Mouse (Mus musculus) forebrain, postnatal 0 days (tissue): ENCODE measurements at regions not wholly inside any gene's neighbourhood (a gene's known extent, or its start where the extent isn't known, plus 50 kb on each side); places are given as distances from the start of the nearest gene placed in this dataset.
"Not testable (repeated sequence)": the region's sequence is repeated elsewhere in the genome, so short reads cannot be mapped to it uniquely, and the experiment has no call there.

ENCODE experiments used
- ATAC-seq: fragments of 200-750 bp; cut with Nextera tagmentation; 2 replicates; pipeline ENCODE4 v1.8.0; 2017; ENCODE audit warnings: mild to moderate bottlenecking, moderate library complexity
- DNase-seq: peaks from one replicate; pipeline ENCODE4 v3.0.0-alpha.2; 2015
- H3K27ac ChIP-seq: fragments of 300-500 bp; sonication (generic); 2 replicates; pipeline ENCODE4 v1.5.1; 2014; ENCODE audit warnings: low read depth, mild to moderate bottlenecking, antibody characterized with exemption, low read length, moderate library complexity, mixed read lengths
- H3K27me3 ChIP-seq: fragments of 300-500 bp; sonication (generic); 2 replicates; pipeline ENCODE4 v1.6.1; 2014; ENCODE audit warnings: mild to moderate bottlenecking, low read length, mixed read lengths; ENCODE audit not compliant: insufficient read depth
- H3K36me3 ChIP-seq: fragments of 300-500 bp; sonication (generic); 2 replicates; pipeline ENCODE4 v1.6.1; 2014; ENCODE audit warnings: mild to moderate bottlenecking, moderate library complexity; ENCODE audit not compliant: insufficient read depth
- H3K4me1 ChIP-seq: fragments of 300-500 bp; sonication (generic); 2 replicates; pipeline ENCODE4 v1.6.1; 2014; ENCODE audit warnings: antibody characterized with exemption; ENCODE audit not compliant: insufficient read depth
- H3K4me2 ChIP-seq: fragments of 300-500 bp; sonication (generic); 2 replicates; pipeline ENCODE4 v1.6.1; 2014; ENCODE audit warnings: low read depth, mild to moderate bottlenecking, moderate library complexity
- H3K4me3 ChIP-seq: fragments of 300-500 bp; sonication (generic); 2 replicates; pipeline ENCODE4 v1.5.1; 2014; ENCODE audit warnings: low read depth, low read length, mixed read lengths
- H3K9ac ChIP-seq: fragments of 300-500 bp; sonication (generic); 2 replicates; pipeline ENCODE4 v1.6.1; 2014; ENCODE audit warnings: mild to moderate bottlenecking
- H3K9me3 ChIP-seq: fragments of 300-500 bp; sonication (generic); 2 replicates; pipeline ENCODE4 v1.6.1; 2016; ENCODE audit warnings: low read length
- CTCF ChIP-seq: sonication (generic); IDR thresholded peaks from 2 replicates; pipeline ENCODE4 v1.5.1; 2016; ENCODE audit warnings: antibody characterized with exemption, control low read depth, low read depth
- WGBS: fragments of 180-500 bp; shearing (Covaris S2); extraction: QIAGEN DNeasy Blood & Tissue Kit; methylation state at CpG from one replicate; pipeline ENCODE4 v1.1.7; 2014; 5-methylcytosine and 5-hydroxymethylcytosine counted together

GRCm38 (mm10) chr9:82300046-82300445, 436.6 kb downstream of the Mei4 start:
- no peak for TF ChIP-seq CTCF
- no peak overlapping the region for H3K4me2 ChIP-seq
- no peak overlapping the region for H3K27ac ChIP-seq
- DNase-seq (no peak), ATAC-seq (no peak)
- H3K4me1 ChIP-seq, result no peaks in the 10 kb centered on the region
- no peaks in the 10 kb centered on the region for H3K27me3 ChIP-seq
- H3K9me3 ChIP-seq, result no peaks in the 10 kb centered on the region
- H3K4me3 ChIP-seq, result no peak overlapping the region
- WGBS, result 84% methylated on average over 2 of the region's 2 CpGs
- H3K36me3 ChIP-seq, result no peaks in the 10 kb centered on the region
- H3K9ac ChIP-seq, result no peak overlapping the region

- Histone ChIP-seq H3K27ac (no peak overlapping the region), H3K36me3 (no peaks in the 10 kb centered on the region), H3K4me1 (no peaks in the 10 kb centered on the region), H3K9me3 (no peaks in the 10 kb centered on the region), H3K27me3 (no peaks in the 10 kb centered on the region), H3K4me2 (no peak overlapping the region), H3K4me3 (no peak overlapping the region), H3K9ac (no peak overlapping the region)
- ATAC-seq (no peak), DNase-seq (no peak)
- WGBS, result 95% methylated on average over 2 of the region's 2 CpGs
- no peak for TF ChIP-seq CTCF
Measured at GRCm38 (mm10) chr9:82306285-82306684, 442.8 kb downstream of the Mei4 start.

GRCm38 (mm10) chr9:82312466-82312865, 449.0 kb downstream of the Mei4 start:
- DNase-seq, result no peak
- no peak for ATAC-seq
- no peaks in the 10 kb centered on the region for H3K27me3 ChIP-seq
- no peak overlapping the region for H3K4me2 ChIP-seq
- no peak overlapping the region for H3K9ac ChIP-seq
- no peak for TF ChIP-seq CTCF
- H3K4me3 ChIP-seq, result no peak overlapping the region
- 70% methylated on average over 2 of the region's 2 CpGs for whole genome bisulfite sequencing
- no peaks in the 10 kb centered on the region for H3K4me1 ChIP-seq
- H3K27ac ChIP-seq, result no peak overlapping the region
- no peaks in the 10 kb centered on the region for H3K36me3 ChIP-seq
- no peaks in the 10 kb centered on the region for H3K9me3 ChIP-seq

GRCm38 (mm10) chr9:82340452-82340851, 477.0 kb downstream of the Mei4 start:
- Histone ChIP-seq H3K27ac (no peak overlapping the region), H3K4me2 (no peak overlapping the region), H3K27me3 (no peaks in the 10 kb centered on the region), H3K9me3 (no peaks in the 10 kb centered on the region), H3K4me1 (no peaks in the 10 kb centered on the region), H3K4me3 (no peak overlapping the region), H3K36me3 (no peaks in the 10 kb centered on the region), H3K9ac (no peak overlapping the region)
- DNase-seq, result no peak
- 78% methylated on average over 3 of the region's 3 CpGs for WGBS
- ATAC-seq, result no peak
- TF ChIP-seq CTCF, result no peak

GRCm38 (mm10) chr9:82350784-82351183, 478.6 kb upstream of the Irak1bp1 start:
- H3K4me2 ChIP-seq, H3K27me3 ChIP-seq, H3K36me3 ChIP-seq, DNase-seq, H3K4me3 ChIP-seq, ATAC-seq, H3K27ac ChIP-seq, H3K4me1 ChIP-seq, H3K9ac ChIP-seq, H3K9me3 ChIP-seq: not testable (repeated sequence)

- no peak overlapping the region for H3K4me2 ChIP-seq
- H3K9me3 ChIP-seq, result no peaks in the 10 kb centered on the region
- H3K4me1 ChIP-seq, result no peaks in the 10 kb centered on the region
- H3K27ac ChIP-seq, result no peak overlapping the region
- DNase-seq, result no peak
- H3K9ac ChIP-seq, result no peak overlapping the region
- 88% methylated on average over 2 of the region's 2 CpGs for WGBS
- no peak for ATAC-seq
- H3K4me3 ChIP-seq, result no peak overlapping the region
- no peaks in the 10 kb centered on the region for H3K36me3 ChIP-seq
- TF ChIP-seq CTCF, result no peak
- H3K27me3 ChIP-seq, result no peaks in the 10 kb centered on the region
Measured at GRCm38 (mm10) chr9:82359573-82359972, 469.8 kb upstream of the Irak1bp1 start.

GRCm38 (mm10) chr9:82402355-82402754, 427.0 kb upstream of the Irak1bp1 start:
- H3K9ac ChIP-seq, result no peak overlapping the region
- TF ChIP-seq CTCF, result 0 out of 2 replicates have a peak, but pooled peaks have one; percentile 3
- no peaks in the 10 kb centered on the region for H3K4me1 ChIP-seq
- ATAC-seq (peak; percentile 50; the same call in 1 of the 2 replicates), DNase-seq (no peak)
- no peak overlapping the region for H3K4me3 ChIP-seq
- no peaks in the 10 kb centered on the region for H3K9me3 ChIP-seq
- H3K27me3 ChIP-seq, result no peaks in the 10 kb centered on the region
- no peaks in the 10 kb centered on the region for H3K36me3 ChIP-seq
- WGBS, result 57% methylated on average over 3 of the region's 3 CpGs
- no peak overlapping the region for H3K27ac ChIP-seq
- H3K4me2 ChIP-seq, result no peak overlapping the region

GRCm38 (mm10) chr9:82404010-82404409, 425.3 kb upstream of the Irak1bp1 start:
- no peak for TF ChIP-seq CTCF
- ATAC-seq (no peak), DNase-seq (no peak)
- H3K27me3 ChIP-seq, result no peaks in the 10 kb centered on the region
- H3K9ac ChIP-seq, result no peak overlapping the region
- no peak overlapping the region for H3K4me2 ChIP-seq
- no peak overlapping the region for H3K4me3 ChIP-seq
- no peaks in the 10 kb centered on the region for H3K4me1 ChIP-seq
- no peaks in the 10 kb centered on the region for H3K36me3 ChIP-seq
- H3K9me3 ChIP-seq, result no peaks in the 10 kb centered on the region
- no peak overlapping the region for H3K27ac ChIP-seq
